Mouse (Mus musculus) kidney, adult 18-20 months (tissue): Measurements from ENCODE around the gene Sapcd2.

Source experiments
- DNase-seq: peaks from one replicate; pipeline ENCODE4 v3.0.0; 2021

Sapcd2 gene

GRCm38 (mm10) chr2:25371764-25372643 is at the start of gene Sapcd2:
TSS of gene Sapcd2 (plus strand) at chr2:25372321.
- peak; percentile 84 for DNase-seq

GRCm38 (mm10) chr2:25326036-25326435 is 46.1 kb upstream of the Sapcd2 start:
- no peak for DNase-seq

GRCm38 (mm10) chr2:25328440-25328839 is 43.7 kb upstream of the Sapcd2 start:
- DNase-seq = peak; percentile 26

GRCm38 (mm10) chr2:25331470-25331869 is 40.7 kb upstream of the Sapcd2 start:
- no peak for DNase-seq

GRCm38 (mm10) chr2:25332286-25333160 is 39.6 kb upstream of the Sapcd2 start, which contains the start of gene Man1b1:
TSS of gene Man1b1 (plus strand) at chr2:25332338.
- DNase-seq = peak; percentile 99

- DNase-seq = no peak
These were observed 38.6 kb upstream of the Sapcd2 start for GRCm38 (mm10) chr2:25333569-25333968.

- no peak for DNase-seq
These were observed 33.8 kb upstream of the Sapcd2 start for GRCm38 (mm10) chr2:25338303-25338702.

GRCm38 (mm10) chr2:25348162-25348561 is 24.0 kb upstream of the Sapcd2 start:
- DNase-seq = no peak

GRCm38 (mm10) chr2:25349499-25349898 is 22.6 kb upstream of the Sapcd2 start:
- DNase-seq = no peak

- no peak for DNase-seq
These were observed 21.4 kb upstream of the Sapcd2 start for GRCm38 (mm10) chr2:25350701-25351100.

- no peak for DNase-seq
These were observed 17.9 kb upstream of the Sapcd2 start for GRCm38 (mm10) chr2:25354211-25354610.

GRCm38 (mm10) chr2:25355419-25356066 is 16.6 kb upstream of the Sapcd2 start:
- no peak for DNase-seq

- peak; percentile 87 for DNase-seq
These were observed 15.7 kb upstream of the Sapcd2 start, which contains the start of gene Dpp7 for GRCm38 (mm10) chr2:25356208-25357079. TSS of gene Dpp7 (minus strand) at chr2:25356359.

- no peak for DNase-seq
These were observed 12.3 kb upstream of the Sapcd2 start for GRCm38 (mm10) chr2:25359848-25360247.

- DNase-seq = peak; percentile 27
These were observed 8.5 kb upstream of the Sapcd2 start for GRCm38 (mm10) chr2:25363478-25364178.

GRCm38 (mm10) chr2:25364313-25364712 is 7.8 kb upstream of the Sapcd2 start:
- no peak for DNase-seq

- no peak for DNase-seq
These were observed 7.4 kb upstream of the Sapcd2 start for GRCm38 (mm10) chr2:25364761-25365090.

GRCm38 (mm10) chr2:25365091-25365761 is 6.9 kb upstream of the Sapcd2 start, which contains the start of gene Uap1l1:
TSS of gene Uap1l1 (minus strand) at chr2:25365682.
- peak; percentile 83 for DNase-seq

GRCm38 (mm10) chr2:25369996-25370395 is 2.1 kb upstream of the Sapcd2 start:
- no peak for DNase-seq

- no peak for DNase-seq
These were observed 697 bp downstream of the Sapcd2 start for GRCm38 (mm10) chr2:25372644-25373391.
